Mouse (Mus musculus) G1E (cell line): ENCODE results near the gene Atp6v0e.

Source experiments
- CTCF ChIP-seq: IDR thresholded peaks from 2 replicates; pipeline ENCODE4 v1.5.1; 2012; ENCODE audit warnings: low read depth, low read length, inconsistent platforms, mixed read lengths
- POLR2AphosphoS5 ChIP-seq: IDR thresholded peaks from 2 replicates; pipeline ENCODE4 v1.6.1; 2012; ENCODE audit warnings: low read depth, low read length, inconsistent platforms; ENCODE audit not compliant: insufficient replicate concordance
- TAL1 ChIP-seq: conservative IDR thresholded peaks from 2 replicates; pipeline ENCODE4 v1.6.1; 2012; ENCODE audit warnings: low read depth, low read length, inconsistent platforms, mixed read lengths

GRCm38 (mm10) chr17:26724790-26725189 lies 61.8 kb downstream of the Atp6v0e start:
- TF ChIP-seq CTCF (no peak), TAL1 (peak; percentile 70), POLR2AphosphoS5 (no peak)
